Mouse (Mus musculus): ENCODE results near the gene Pcbp2. TPM values are rescaled to one million over a fixed set of nuclear protein-coding genes. Genes with fewer than 3 reads are reported as not detected.

Pcbp2 gene
- total RNA-seq, 2 experiments from 2014 or later, result 401 to 459 TPM

GRCm38 (mm10) chr15:102521480-102521879, 51.1 kb downstream of the Pcbp2 start:
- TF ChIP-seq CTCF (IDR thresholded peaks at IDR 0.05), result no peak
- Histone ChIP-seq H3K4me3 (no peak overlapping the region), H3K27ac (no peak overlapping the region)
- intact Hi-C loops (cut with DNase I), result no loop called here
- DNase-seq, result no peak

- intact Hi-C loops (cut with DNase I), result loop anchor here (2.0 kb wide), 2 partner anchors 60 to 144 kb away; no protein-coding TSS in a partner anchor
- H3K27ac ChIP-seq, result no peak within 1 kb of the TSS
- TF ChIP-seq CTCF (IDR thresholded peaks at IDR 0.05), result peak; percentile 100
- peak; percentile 77 for DNase-seq
- H3K4me3 ChIP-seq, result no peak within 1 kb of the TSS
Observed at GRCm38 (mm10) chr15:102524892-102525485, 54.6 kb downstream of the Pcbp2 start, which contains the start of gene Npff. TSS of gene Npff (minus strand) at chr15:102524942.

GRCm38 (mm10) chr15:102526111-102527002, 56.0 kb downstream of the Pcbp2 start:
- DNase-seq, result no peak
- TF ChIP-seq CTCF (IDR thresholded peaks at IDR 0.05), result no peak
- H3K27ac ChIP-seq, result no peak overlapping the region
- intact Hi-C loops (cut with DNase I), result no loop called here
- no peak overlapping the region for H3K4me3 ChIP-seq

GRCm38 (mm10) chr15:102527936-102528335, 57.6 kb downstream of the Pcbp2 start:
- no peak for DNase-seq
- TF ChIP-seq CTCF (IDR thresholded peaks at IDR 0.05), result peak; percentile 53
- no peak overlapping the region for H3K4me3 ChIP-seq
- intact Hi-C loops (cut with DNase I), result no loop called here
- H3K27ac ChIP-seq, result no peak overlapping the region

GRCm38 (mm10) chr15:102528396-102528795, 58.1 kb downstream of the Pcbp2 start:
- DNase-seq, result no peak
- H3K27ac ChIP-seq, result no peak overlapping the region
- intact Hi-C loops (cut with DNase I), result no loop called here
- no peak overlapping the region for H3K4me3 ChIP-seq
- TF ChIP-seq CTCF (IDR thresholded peaks at IDR 0.05), result no peak

GRCm38 (mm10) chr15:102530566-102530965, 60.2 kb downstream of the Pcbp2 start:
- Histone ChIP-seq H3K27ac (no peak overlapping the region), H3K4me3 (no peak overlapping the region)
- intact Hi-C loops (cut with DNase I), result no loop called here
- no peak for DNase-seq
- TF ChIP-seq CTCF (IDR thresholded peaks at IDR 0.05), result no peak

- DNase-seq, result no peak
- intact Hi-C loops (cut with DNase I), result no loop called here
- TF ChIP-seq CTCF (IDR thresholded peaks at IDR 0.05), result no peak
- no peak overlapping the region for H3K27ac ChIP-seq
- no peak overlapping the region for H3K4me3 ChIP-seq
Observed at GRCm38 (mm10) chr15:102531586-102531985, 61.2 kb downstream of the Pcbp2 start.

GRCm38 (mm10) chr15:102532106-102532900, 62.0 kb downstream of the Pcbp2 start:
- Histone ChIP-seq H3K4me3 (no peak overlapping the region), H3K27ac (no peak overlapping the region)
- DNase-seq, result no peak
- intact Hi-C loops (cut with DNase I), result no loop called here
- TF ChIP-seq CTCF (IDR thresholded peaks at IDR 0.05), result no peak

GRCm38 (mm10) chr15:102533926-102534325, 63.6 kb downstream of the Pcbp2 start:
- no peak for TF ChIP-seq CTCF (IDR thresholded peaks at IDR 0.05)
- Histone ChIP-seq H3K27ac (no peak overlapping the region), H3K4me3 (no peak overlapping the region)
- DNase-seq, result no peak
- intact Hi-C loops (cut with DNase I), result no loop called here

- no peak overlapping the region for H3K4me3 ChIP-seq
- TF ChIP-seq CTCF (IDR thresholded peaks at IDR 0.05), result no peak
- intact Hi-C loops (cut with DNase I), result no loop called here
- H3K27ac ChIP-seq, result no peak overlapping the region
- no peak for DNase-seq
Observed at GRCm38 (mm10) chr15:102544801-102545200, 74.5 kb downstream of the Pcbp2 start.

- TF ChIP-seq CTCF (IDR thresholded peaks at IDR 0.05), result no peak
- no peak overlapping the region for H3K4me3 ChIP-seq
- no peak for DNase-seq
- intact Hi-C loops (cut with DNase I), result no loop called here
- H3K27ac ChIP-seq, result peak overlapping the region; percentile 38
Observed at GRCm38 (mm10) chr15:102546246-102546645, 75.9 kb downstream of the Pcbp2 start.

- no peak for TF ChIP-seq CTCF (IDR thresholded peaks at IDR 0.05)
- Histone ChIP-seq H3K27ac (peak overlapping the region; percentile 38), H3K4me3 (no peak overlapping the region)
- intact Hi-C loops (cut with DNase I), result no loop called here
- DNase-seq, result peak; percentile 63
Observed at GRCm38 (mm10) chr15:102546677-102547427, 76.5 kb downstream of the Pcbp2 start.
